Mouse (Mus musculus): ENCODE results near the gene Dlx4. TPM values are rescaled to one million over a fixed set of nuclear protein-coding genes. Genes with fewer than 3 reads are reported as not detected.

Gene Dlx4
- total RNA-seq, 2 experiments from 2014 or later: not detected

- no peak for DNase-seq (ENCODE audit: low spot score in 2 of 2)
These were observed 41.8 kb downstream of the Dlx4 start for GRCm38 (mm10) chr11:95104266-95104665.

- no peak for DNase-seq (ENCODE audit: low spot score in 2 of 2)
These were observed 43.7 kb downstream of the Dlx4 start for GRCm38 (mm10) chr11:95102161-95102904.

DNA sequence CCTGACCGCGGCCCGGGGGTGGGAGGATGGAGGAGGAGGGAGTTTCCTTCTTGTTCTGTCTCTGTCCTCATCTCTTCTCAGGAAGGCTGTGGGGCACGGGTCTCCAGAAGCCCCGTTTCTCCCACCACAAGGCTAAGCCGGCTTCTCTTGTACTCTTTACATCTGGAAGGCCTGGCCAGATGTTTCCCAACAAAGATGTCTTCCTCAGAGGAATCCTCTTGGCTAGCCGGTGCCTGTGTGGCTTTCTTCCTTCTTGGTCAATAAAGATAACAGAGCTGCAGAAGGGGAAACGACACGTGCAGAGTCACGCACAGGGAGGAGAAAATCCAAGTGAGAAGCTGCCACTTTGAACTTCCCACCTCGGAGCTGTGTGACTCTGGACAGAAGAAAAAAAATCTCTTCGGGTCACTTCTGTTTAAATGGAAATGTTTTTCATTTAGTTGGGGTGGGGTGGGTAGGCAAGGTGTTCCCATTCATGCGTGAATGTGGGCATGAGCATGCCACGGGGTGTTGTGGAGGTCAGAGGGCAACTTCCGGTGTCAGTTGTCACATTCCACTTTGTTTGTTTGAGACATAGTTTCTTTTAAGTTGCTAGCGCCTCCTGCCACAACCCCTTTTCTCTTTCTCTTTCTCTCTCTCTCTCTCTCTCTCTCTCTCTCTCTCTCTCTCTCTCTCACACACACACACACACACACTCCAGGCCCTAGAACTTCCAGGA lies 44.8 kb downstream of the Dlx4 start:
- no peak for DNase-seq (ENCODE audit: low spot score in 2 of 2)

DNA sequence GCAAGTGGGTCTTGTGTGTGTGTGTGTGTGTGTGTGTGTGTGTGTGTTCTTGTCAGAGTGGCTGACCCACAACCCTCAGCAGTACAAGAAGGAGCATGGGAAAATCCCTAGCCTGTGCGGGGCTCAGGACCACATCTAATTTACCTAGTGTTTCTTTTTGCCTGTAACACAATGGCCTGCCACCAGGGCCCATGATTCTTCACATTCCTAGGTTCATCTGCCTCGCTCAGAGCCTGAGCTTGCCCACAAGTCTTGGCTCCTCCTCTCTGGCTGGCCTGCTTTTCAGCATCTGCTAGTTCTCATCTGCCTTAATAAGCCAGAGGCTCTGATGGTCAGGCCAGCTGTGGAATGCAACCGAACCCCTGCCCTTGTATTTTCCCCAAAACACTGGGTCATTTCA lies 45.7 kb downstream of the Dlx4 start:
- peak in 1 of 2 experiments; percentile 51 for DNase-seq (ENCODE audit: low spot score in 2 of 2)

GRCm38 (mm10) chr11:95098346-95099095 lies 47.5 kb downstream of the Dlx4 start:
- DNase-seq (ENCODE audit: low spot score in 2 of 2): no peak

- DNase-seq (ENCODE audit: low spot score in 2 of 2): no peak
These were observed 48.2 kb downstream of the Dlx4 start for GRCm38 (mm10) chr11:95097889-95098288.

GRCm38 (mm10) chr11:95096608-95097373 lies 49.3 kb downstream of the Dlx4 start:
- DNase-seq (ENCODE audit: low spot score in 2 of 2): no peak

GRCm38 (mm10) chr11:95095596-95095995 lies 50.5 kb downstream of the Dlx4 start:
- DNase-seq (ENCODE audit: low spot score in 2 of 2): no peak

DNA sequence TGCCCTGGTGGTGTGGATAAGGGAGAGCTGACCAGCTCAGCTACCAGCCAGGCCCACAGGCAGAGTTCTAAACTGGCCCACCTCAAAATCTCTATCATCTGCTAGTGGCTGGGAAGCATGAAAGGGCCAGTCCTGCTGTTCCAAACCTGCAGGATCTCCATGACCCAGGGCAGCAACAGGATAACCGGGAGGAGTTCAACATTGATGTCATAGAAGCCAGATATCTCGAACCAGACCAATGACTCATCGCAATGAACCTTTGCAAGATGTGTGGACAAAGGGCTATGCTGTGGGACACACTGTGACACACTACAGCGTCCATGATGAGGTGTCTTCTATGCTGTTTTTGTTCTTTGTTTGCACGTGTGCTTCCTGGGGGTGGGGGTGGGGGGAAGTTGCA lies 53.0 kb downstream of the Dlx4 start:
- DNase-seq (ENCODE audit: low spot score in 2 of 2): no peak

Other genes with a start within 250 kb of the Dlx4 start
- gene Col1a1, start 210.0 kb downstream of the Dlx4 start, total RNA-seq (2021): 1,000 to 10,000 TPM; 5,652 to 6,690 TPM
- gene Hils1, start 178.7 kb downstream of the Dlx4 start, total RNA-seq (2021): not detected
- 100 to 1,000 TPM; 169 to 222 TPM for gene Sgca, start 169.9 kb downstream of the Dlx4 start, total RNA-seq (2021)
- 10 to 100 TPM; 64.9 to 69.2 TPM for gene Ppp1r9b, start 155.2 kb downstream of the Dlx4 start, total RNA-seq (2021)
- gene Samd14, start 136.4 kb downstream of the Dlx4 start, total RNA-seq (2021): 10 to 100 TPM; 10.8 to 11.4 TPM
- gene Pdk2, start 104.9 kb downstream of the Dlx4 start, total RNA-seq (2021): 100 to 1,000 TPM; 254 to 274 TPM
- gene Itga3, start 69.5 kb downstream of the Dlx4 start, total RNA-seq (2021): 1 to 10 TPM; 4.8 to 5.5 TPM
- gene Dlx3, start 26.1 kb downstream of the Dlx4 start, total RNA-seq (2021): under 1 TPM; 0.34 to 0.60 TPM
- gene Tac4, start 115.3 kb upstream of the Dlx4 start, total RNA-seq (2021): not detected
- 10 to 100 TPM; 44.2 to 44.4 TPM for gene Kat7, start 164.0 kb upstream of the Dlx4 start, total RNA-seq (2021)
- gene Fam117a, start 190.8 kb upstream of the Dlx4 start, total RNA-seq (2021): 10 to 100 TPM; 21.1 to 24.9 TPM
- 10 to 100 TPM; 47.4 to 49.3 TPM for gene Slc35b1, start 238.4 kb upstream of the Dlx4 start, total RNA-seq (2021)